In genomic region chr4:133408006-133408405, GRCm38 (mm10) we compare ENCODE assay signal across 8 mouse cellular contexts. TPM values are rescaled to one million over a fixed set of nuclear protein-coding genes. Genes with fewer than 3 reads are reported as not detected.
DNase-seq lines count a peak whose midpoint lies in the region; ATAC-seq and TF ChIP-seq lines count a peak whose summit lies in the region.

No protein-coding gene starts in this region.

- 0 out of 2 replicates have a peak, but pooled peaks have one; percentile 22 for ATAC-seq in frontal cortex, adult (ENCODE audit: low TSS enrichment)
- peak; percentile 41; the same call in 1 of the 2 replicates for ATAC-seq in lung, embryonic 14.5 days (ENCODE audit: insufficient read depth)
- ATAC-seq in hindbrain, embryonic 13.5 days (ENCODE audit: low FRiP score): peak; percentile 57; the same call in 1 of the 2 replicates
- ATAC-seq in neural tube, embryonic 12.5 days (ENCODE audit: low FRiP score, low read depth): peak; percentile 56; the same call in 1 of the 2 replicates
- no peak for ATAC-seq in megakaryocyte-erythroid progenitor cell, adult 5-6 weeks (replicated peaks; ENCODE audit: low FRiP score, low TSS enrichment, poor library complexity, severe bottlenecking)

- 0 out of 2 replicates have a peak, but pooled peaks cover 3% of the 10 kb centered on the region for H3K4me1 ChIP-seq in lung, embryonic 14.5 days (ENCODE audit: insufficient read depth)
- H3K4me1 ChIP-seq in hindbrain, embryonic 13.5 days (replicated peaks): peaks cover 28% of the 10 kb centered on the region
- peaks cover 29% of the 10 kb centered on the region for H3K4me1 ChIP-seq in neural tube, embryonic 12.5 days

- H3K9me3 ChIP-seq in lung, embryonic 14.5 days (ENCODE audit: low read depth, low read length): no peaks in the 10 kb centered on the region
- H3K9me3 ChIP-seq in hindbrain, embryonic 13.5 days: no peaks in the 10 kb centered on the region
- no peaks in the 10 kb centered on the region for H3K9me3 ChIP-seq in neural tube, embryonic 12.5 days

- 36% methylated on average over 7 of the region's 7 CpGs for WGBS in lung, embryonic 14.5 days
- 38% methylated on average over 7 of the region's 7 CpGs for WGBS in hindbrain, embryonic 13.5 days
- whole genome bisulfite sequencing in neural tube, embryonic 12.5 days: 36% methylated on average over 7 of the region's 7 CpGs

- no peak overlapping the region for H3K4me2 ChIP-seq in lung, embryonic 14.5 days
- H3K4me2 ChIP-seq in hindbrain, embryonic 13.5 days: no peak overlapping the region
- H3K4me2 ChIP-seq in neural tube, embryonic 12.5 days (replicated peaks): no peak overlapping the region

- no peak overlapping the region for H3K9ac ChIP-seq in lung, embryonic 14.5 days
- peak overlapping the region; percentile 51; the same call in 1 of the 2 replicates for H3K9ac ChIP-seq in hindbrain, embryonic 13.5 days
- peak overlapping the region; percentile 0; the same call in 1 of the 2 replicates for H3K9ac ChIP-seq in neural tube, embryonic 12.5 days

- H3K4me3 ChIP-seq in lung, embryonic 14.5 days (ENCODE audit: low read depth, low read length): no peak overlapping the region
- no peak overlapping the region for H3K4me3 ChIP-seq in hindbrain, embryonic 13.5 days
- no peak overlapping the region for H3K4me3 ChIP-seq in neural tube, embryonic 12.5 days

- TF ChIP-seq CTCF in lung, embryonic 14.5 days (IDR thresholded peaks at IDR 0.05; ENCODE audit: low read depth): no peak

- H3K36me3 ChIP-seq in lung, embryonic 14.5 days (ENCODE audit: insufficient read depth): peaks cover 23% of the 10 kb centered on the region
- peaks cover 15% of the 10 kb centered on the region for H3K36me3 ChIP-seq in hindbrain, embryonic 13.5 days
- H3K36me3 ChIP-seq in neural tube, embryonic 12.5 days: peaks cover 10% of the 10 kb centered on the region

- no peak for DNase-seq in frontal cortex, adult 2 months (ENCODE audit: extremely low spot score in 1 of 2, low spot score in 1 of 2)
- DNase-seq in lung, embryonic 14.5 days: no peak
- DNase-seq in lung, postnatal 14 days: no peak
- no peak for DNase-seq in urinary bladder, postnatal 36 days (ENCODE audit: low spot score in 2 of 2)

- H3K27me3 ChIP-seq in lung, embryonic 14.5 days (ENCODE audit: insufficient read depth, low read length): no peaks in the 10 kb centered on the region
- no peaks in the 10 kb centered on the region for H3K27me3 ChIP-seq in hindbrain, embryonic 13.5 days
- no peaks in the 10 kb centered on the region for H3K27me3 ChIP-seq in neural tube, embryonic 12.5 days (replicated peaks)

- H3K27ac ChIP-seq in lung, embryonic 14.5 days (ENCODE audit: low read depth): peak overlapping the region; percentile 2; the same call in 1 of the 2 replicates
- peak overlapping the region; percentile 73 for H3K27ac ChIP-seq in hindbrain, embryonic 13.5 days
- no peak overlapping the region for H3K27ac ChIP-seq in neural tube, embryonic 12.5 days

RNA-seq across cellular contexts. Expression of gene Slc9a1, which starts 38.5 kb away (rescaled TPM):
- polyA plus RNA-seq in frontal cortex, adult 2 months (2012; rRNA removed): 43.5 and 43.9 TPM in 2 replicates
- 8.7 and 9.7 TPM in 2 replicates for polyA plus RNA-seq in lung, embryonic 14.5 days (2014; fragmentation: Nextera tagmentation; extraction: Ambion mirVana)
- polyA plus RNA-seq in hindbrain, embryonic 13.5 days (2015; fragmentation: Nextera tagmentation; extraction: Ambion mirVana): 6.7 and 7.5 TPM in 2 replicates
- 7.1 and 9.0 TPM in 2 replicates for polyA plus RNA-seq in neural tube, embryonic 12.5 days (2016; fragmentation: Nextera tagmentation; extraction: Ambion mirVana)
- 31.8 and 33.1 TPM in 2 replicates for total RNA-seq in megakaryocyte-erythroid progenitor cell, adult 5-6 weeks (2014; fragmentation: Nextera tagmentation)
- total RNA-seq in megakaryocyte-erythroid progenitor cell, adult 5-6 weeks (2017): 5.8 and 13.7 TPM in 2 replicates

RNA-seq across cellular contexts. Expression of gene Wdtc1, which starts 54.7 kb away (rescaled TPM):
- 43.0 and 46.2 TPM in 2 replicates for polyA plus RNA-seq in frontal cortex, adult 2 months (2012; rRNA removed)
- 13.8 and 15.3 TPM in 2 replicates for polyA plus RNA-seq in lung, embryonic 14.5 days (2014; fragmentation: Nextera tagmentation; extraction: Ambion mirVana)
- polyA plus RNA-seq in hindbrain, embryonic 13.5 days (2015; fragmentation: Nextera tagmentation; extraction: Ambion mirVana): 18.4 and 21.3 TPM in 2 replicates
- 22.3 and 28.3 TPM in 2 replicates for polyA plus RNA-seq in neural tube, embryonic 12.5 days (2016; fragmentation: Nextera tagmentation; extraction: Ambion mirVana)
- total RNA-seq in megakaryocyte-erythroid progenitor cell, adult 5-6 weeks (2014; fragmentation: Nextera tagmentation): 15.3 and 18.6 TPM in 2 replicates
- total RNA-seq in megakaryocyte-erythroid progenitor cell, adult 5-6 weeks (2017): 7.5 and 8.0 TPM in 2 replicates
